Mouse (Mus musculus): ENCODE results near the gene 4931414P19Rik.

4931414P19Rik gene

DNA sequence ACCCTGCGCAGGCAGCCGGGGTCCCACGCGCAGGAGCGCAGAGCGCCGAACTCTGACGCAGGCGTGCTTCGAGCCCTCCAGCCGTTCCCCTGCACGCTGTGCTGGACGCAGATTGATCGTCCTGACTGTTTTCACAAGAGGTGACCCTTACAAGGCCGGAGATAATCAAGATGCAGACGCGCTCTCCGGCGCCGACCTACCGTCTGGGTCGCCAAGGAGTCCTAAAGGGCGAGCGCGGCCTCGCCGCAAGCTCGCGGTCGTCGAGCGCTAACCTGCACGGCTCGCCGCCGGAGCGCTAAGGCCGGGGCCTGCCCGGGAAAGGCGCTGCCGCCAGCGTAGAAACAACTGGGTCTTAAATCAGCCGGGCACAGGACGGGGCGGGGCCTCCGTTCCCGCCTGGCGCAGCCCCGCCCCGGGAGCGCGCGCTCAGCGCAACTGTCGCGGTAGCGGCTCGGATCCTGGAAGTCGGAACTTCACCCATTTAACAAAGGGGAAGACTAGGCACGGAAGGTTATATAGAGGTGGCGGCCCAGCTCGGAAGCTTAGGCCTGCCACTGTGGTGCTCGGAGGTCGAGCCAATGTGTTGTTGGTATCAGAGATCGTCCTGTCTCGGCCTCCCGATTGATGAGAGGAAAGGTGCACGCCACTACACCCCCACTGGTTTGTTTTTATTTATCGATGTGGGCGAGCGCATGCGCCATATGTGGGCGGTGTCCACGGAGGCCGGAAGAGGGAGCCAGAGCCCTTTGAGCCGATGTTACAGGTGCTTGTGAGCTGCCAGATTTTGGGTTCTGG lies 51.6 kb downstream of the 4931414P19Rik start, which contains the start of gene Haus4:
TSS of gene Haus4 (minus strand) at position 642 of the 795 bp plus-strand sequence.
- DNase-seq (ENCODE audit: extremely low read depth, low read depth, low spot score): peak; percentile 14

GRCm38 (mm10) chr14:54553454-54553974 lies 52.3 kb downstream of the 4931414P19Rik start:
- DNase-seq (ENCODE audit: extremely low read depth, low read depth, low spot score): no peak

DNA sequence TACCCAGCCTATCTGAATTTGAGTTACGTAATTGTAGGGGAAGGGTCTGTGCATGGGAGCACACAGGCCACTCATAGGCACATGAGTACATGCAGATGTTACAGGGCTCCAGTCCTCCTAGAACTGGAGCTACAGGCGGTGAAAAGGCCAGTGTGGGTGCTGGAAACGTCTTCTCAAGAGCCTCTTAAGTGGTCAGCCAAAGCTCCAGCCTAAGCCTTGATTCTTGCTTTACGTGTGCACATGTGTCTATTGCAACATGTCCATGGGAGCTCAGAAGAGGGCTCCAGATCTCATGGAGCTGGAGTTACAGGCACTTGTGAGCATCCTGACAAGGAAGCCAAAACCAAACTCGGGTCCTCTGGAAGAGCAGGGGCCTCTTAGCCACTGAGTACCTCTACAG lies 61.1 kb downstream of the 4931414P19Rik start:
- no peak for DNase-seq (ENCODE audit: extremely low read depth, low read depth, low spot score)

GRCm38 (mm10) chr14:54540771-54541170 lies 65.0 kb downstream of the 4931414P19Rik start:
- no peak for DNase-seq (ENCODE audit: extremely low read depth, low read depth, low spot score)

DNA sequence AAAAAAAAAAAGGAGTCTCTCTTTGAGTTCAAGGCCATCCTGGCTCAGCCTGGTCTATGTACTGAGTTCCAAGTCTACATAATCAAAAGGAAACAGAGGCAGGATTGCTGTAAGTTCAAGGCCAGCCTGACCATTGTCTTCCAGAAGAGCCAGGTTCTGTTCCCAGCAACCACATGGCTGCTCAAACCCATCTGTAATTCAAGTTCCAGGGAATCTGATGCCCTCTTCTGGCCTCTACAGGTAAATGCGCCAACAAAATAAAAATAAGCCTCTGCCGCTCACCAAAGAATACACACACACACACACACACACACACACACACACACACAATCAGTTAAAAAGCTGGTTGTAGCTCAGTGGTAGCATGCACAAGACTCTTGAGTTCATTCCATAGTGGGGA lies 67.2 kb downstream of the 4931414P19Rik start:
- DNase-seq (ENCODE audit: extremely low read depth, low read depth, low spot score): no peak
